Mouse (Mus musculus) midbrain, embryonic 15.5 days (tissue): ENCODE measurements around the gene Camk1d. TPM values are rescaled to one million over a fixed set of nuclear protein-coding genes. Genes with fewer than 3 reads are reported as not detected.

ENCODE experiments used
- ATAC-seq: fragments of 200-750 bp; cut with Nextera tagmentation; replicated peaks from 2 replicates; pipeline ENCODE4 v1.8.0; 2017; ENCODE audit warnings: moderate TSS enrichment
- H3K27ac ChIP-seq: fragments of 300-500 bp; sonication (generic); 2 replicates; pipeline ENCODE4 v1.5.1; 2015; ENCODE audit warnings: mild to moderate bottlenecking, inconsistent platforms
- H3K27me3 ChIP-seq: fragments of 300-500 bp; sonication (generic); replicated peaks from 2 replicates; pipeline ENCODE4 v1.6.1; 2015; ENCODE audit warnings: inconsistent platforms
- H3K36me3 ChIP-seq: fragments of 300-500 bp; sonication (generic); replicated peaks from 2 replicates; pipeline ENCODE4 v1.6.1; 2015; ENCODE audit warnings: inconsistent platforms
- H3K4me1 ChIP-seq: fragments of 300-500 bp; sonication (generic); 2 replicates; pipeline ENCODE4 v1.6.1; 2015; ENCODE audit warnings: inconsistent platforms
- H3K4me2 ChIP-seq: fragments of 300-500 bp; sonication (generic); 2 replicates; pipeline ENCODE4 v1.6.1; 2015; ENCODE audit warnings: inconsistent platforms, mild to moderate bottlenecking, moderate library complexity
- H3K4me3 ChIP-seq: fragments of 300-500 bp; sonication (generic); 2 replicates; pipeline ENCODE4 v1.5.1; 2015; ENCODE audit warnings: mild to moderate bottlenecking, inconsistent platforms
- H3K9ac ChIP-seq: fragments of 300-500 bp; sonication (generic); 2 replicates; pipeline ENCODE4 v1.6.1; 2015; ENCODE audit warnings: mild to moderate bottlenecking, inconsistent platforms
- H3K9me3 ChIP-seq: fragments of 300-500 bp; sonication (generic); 2 replicates; pipeline ENCODE4 v1.6.1; 2016; ENCODE audit warnings: inconsistent platforms
- WGBS: fragments of 180-500 bp; shearing (Covaris S2); methylation state at CpG from one replicate; pipeline ENCODE4 v1.1.7; 2015; ENCODE audit warnings: mixed read lengths; 5-methylcytosine and 5-hydroxymethylcytosine counted together
- polyA plus RNA-seq: library from polyadenylated mRNA; unstranded; fragments of >200 nt; fragmentation: Nextera tagmentation; extraction: Ambion mirVana; gene quantifications from 2 replicates; pipeline ENCODE4 v1.2.1, GENCODE M21; 2015

Camk1d gene
- polyA plus RNA-seq, 1 experiment from 2014 or later: 6.7 TPM

- H3K27me3 ChIP-seq: no peaks in the 10 kb centered on the region
- H3K4me3 ChIP-seq: no peak overlapping the region
- H3K4me2 ChIP-seq: no peak overlapping the region
- 82% methylated on average over 4 of the region's 4 CpGs for WGBS
- H3K4me1 ChIP-seq: peaks cover 21% of the 10 kb centered on the region
- no peaks in the 10 kb centered on the region for H3K9me3 ChIP-seq
- no peak for ATAC-seq
- H3K36me3 ChIP-seq: no peaks in the 10 kb centered on the region
- no peak overlapping the region for H3K9ac ChIP-seq
- H3K27ac ChIP-seq: no peak overlapping the region
Observed at GRCm38 (mm10) chr2:5599713-5600112, 114.6 kb downstream of the Camk1d start.

- Histone ChIP-seq H3K4me3 (no peak overlapping the region), H3K4me2 (no peak overlapping the region), H3K9ac (no peak overlapping the region), H3K4me1 (peaks cover 21% of the 10 kb centered on the region), H3K27ac (no peak overlapping the region), H3K27me3 (no peaks in the 10 kb centered on the region), H3K9me3 (no peaks in the 10 kb centered on the region), H3K36me3 (no peaks in the 10 kb centered on the region)
- ATAC-seq: no peak
- 95% methylated on average over 5 of the region's 5 CpGs for WGBS
Observed at GRCm38 (mm10) chr2:5598533-5598932, 115.8 kb downstream of the Camk1d start.

GRCm38 (mm10) chr2:5596882-5597281, 117.4 kb downstream of the Camk1d start:
- peak; percentile 89 for ATAC-seq
- peak overlapping the region; percentile 24; the same call in 1 of the 2 replicates for H3K9ac ChIP-seq
- peaks cover 21% of the 10 kb centered on the region for H3K4me1 ChIP-seq
- WGBS: 17% methylated on average over 12 of the region's 12 CpGs
- H3K9me3 ChIP-seq: no peaks in the 10 kb centered on the region
- peak overlapping the region; percentile 3; the same call in 1 of the 2 replicates for H3K4me3 ChIP-seq
- peak overlapping the region; percentile 26 for H3K4me2 ChIP-seq
- H3K27ac ChIP-seq: peak overlapping the region; percentile 70
- no peaks in the 10 kb centered on the region for H3K27me3 ChIP-seq
- H3K36me3 ChIP-seq: no peaks in the 10 kb centered on the region

GRCm38 (mm10) chr2:5595356-5596191, 118.7 kb downstream of the Camk1d start:
- no peak overlapping the region for H3K4me3 ChIP-seq
- no peak overlapping the region for H3K27ac ChIP-seq
- no peaks in the 10 kb centered on the region for H3K36me3 ChIP-seq
- no peak overlapping the region for H3K9ac ChIP-seq
- 0 out of 2 replicates have a peak, but pooled peaks have one; percentile 1 for ATAC-seq
- H3K27me3 ChIP-seq: no peaks in the 10 kb centered on the region
- 76% methylated on average over 8 of the region's 8 CpGs for WGBS
- H3K4me1 ChIP-seq: peaks cover 16% of the 10 kb centered on the region
- H3K9me3 ChIP-seq: no peaks in the 10 kb centered on the region
- H3K4me2 ChIP-seq: no peak overlapping the region

- no peak overlapping the region for H3K4me2 ChIP-seq
- H3K36me3 ChIP-seq: no peaks in the 10 kb centered on the region
- no peak overlapping the region for H3K27ac ChIP-seq
- H3K4me1 ChIP-seq: peaks cover 16% of the 10 kb centered on the region
- no peaks in the 10 kb centered on the region for H3K27me3 ChIP-seq
- H3K9ac ChIP-seq: no peak overlapping the region
- no peaks in the 10 kb centered on the region for H3K9me3 ChIP-seq
- no peak for ATAC-seq
- WGBS: 85% methylated on average over 6 of the region's 6 CpGs
- H3K4me3 ChIP-seq: no peak overlapping the region
Observed at GRCm38 (mm10) chr2:5592461-5593136, 121.7 kb downstream of the Camk1d start.

GRCm38 (mm10) chr2:5590074-5590473, 124.2 kb downstream of the Camk1d start:
- Histone ChIP-seq H3K4me1 (no peaks in the 10 kb centered on the region), H3K27ac (no peak overlapping the region), H3K27me3 (no peaks in the 10 kb centered on the region), H3K9me3 (no peaks in the 10 kb centered on the region), H3K9ac (no peak overlapping the region), H3K4me2 (no peak overlapping the region), H3K4me3 (no peak overlapping the region), H3K36me3 (no peaks in the 10 kb centered on the region)
- WGBS: 80% methylated on average over 5 of the region's 5 CpGs
- ATAC-seq: no peak

- WGBS: 83% methylated on average over 5 of the region's 5 CpGs
- H3K9me3 ChIP-seq: no peaks in the 10 kb centered on the region
- no peak overlapping the region for H3K4me3 ChIP-seq
- H3K4me1 ChIP-seq: no peaks in the 10 kb centered on the region
- H3K9ac ChIP-seq: no peak overlapping the region
- no peak for ATAC-seq
- no peak overlapping the region for H3K27ac ChIP-seq
- no peaks in the 10 kb centered on the region for H3K27me3 ChIP-seq
- no peaks in the 10 kb centered on the region for H3K36me3 ChIP-seq
- no peak overlapping the region for H3K4me2 ChIP-seq
Observed at GRCm38 (mm10) chr2:5589163-5589562, 125.2 kb downstream of the Camk1d start.

- Histone ChIP-seq H3K4me3 (no peak overlapping the region), H3K4me1 (no peaks in the 10 kb centered on the region), H3K4me2 (no peak overlapping the region), H3K36me3 (no peaks in the 10 kb centered on the region), H3K9me3 (no peaks in the 10 kb centered on the region), H3K9ac (no peak overlapping the region), H3K27me3 (no peaks in the 10 kb centered on the region), H3K27ac (no peak overlapping the region)
- 89% methylated on average over 8 of the region's 8 CpGs for WGBS
- no peak for ATAC-seq
Observed at GRCm38 (mm10) chr2:5588329-5588982, 125.9 kb downstream of the Camk1d start.

- H3K4me3 ChIP-seq: no peak overlapping the region
- no peaks in the 10 kb centered on the region for H3K36me3 ChIP-seq
- 52% methylated on average over 6 of the region's 6 CpGs for WGBS
- no peak overlapping the region for H3K27ac ChIP-seq
- no peak overlapping the region for H3K4me2 ChIP-seq
- H3K27me3 ChIP-seq: no peaks in the 10 kb centered on the region
- ATAC-seq: no peak
- H3K9ac ChIP-seq: no peak overlapping the region
- H3K4me1 ChIP-seq: no peaks in the 10 kb centered on the region
- no peaks in the 10 kb centered on the region for H3K9me3 ChIP-seq
Observed at GRCm38 (mm10) chr2:5584318-5585027, 129.8 kb downstream of the Camk1d start.

GRCm38 (mm10) chr2:5579391-5579790, 134.9 kb downstream of the Camk1d start:
- no peaks in the 10 kb centered on the region for H3K27me3 ChIP-seq
- H3K9me3 ChIP-seq: no peaks in the 10 kb centered on the region
- peaks cover 11% of the 10 kb centered on the region for H3K4me1 ChIP-seq
- no peak overlapping the region for H3K9ac ChIP-seq
- H3K4me2 ChIP-seq: no peak overlapping the region
- H3K4me3 ChIP-seq: no peak overlapping the region
- no peaks in the 10 kb centered on the region for H3K36me3 ChIP-seq
- 69% methylated on average over 4 of the region's 4 CpGs for WGBS
- ATAC-seq: no peak
- H3K27ac ChIP-seq: no peak overlapping the region

- Histone ChIP-seq H3K4me2 (no peak overlapping the region), H3K36me3 (no peaks in the 10 kb centered on the region), H3K9me3 (no peaks in the 10 kb centered on the region), H3K27me3 (no peaks in the 10 kb centered on the region), H3K9ac (no peak overlapping the region), H3K4me1 (peaks cover 11% of the 10 kb centered on the region), H3K27ac (0 out of 2 replicates have a peak overlapping the region, but pooled peaks have one; percentile 9), H3K4me3 (no peak overlapping the region)
- WGBS: 47% methylated on average over 9 of the region's 9 CpGs
- peak; percentile 55 for ATAC-seq
Observed at GRCm38 (mm10) chr2:5577399-5578129, 136.8 kb downstream of the Camk1d start.
